In the genomic region with DNA sequence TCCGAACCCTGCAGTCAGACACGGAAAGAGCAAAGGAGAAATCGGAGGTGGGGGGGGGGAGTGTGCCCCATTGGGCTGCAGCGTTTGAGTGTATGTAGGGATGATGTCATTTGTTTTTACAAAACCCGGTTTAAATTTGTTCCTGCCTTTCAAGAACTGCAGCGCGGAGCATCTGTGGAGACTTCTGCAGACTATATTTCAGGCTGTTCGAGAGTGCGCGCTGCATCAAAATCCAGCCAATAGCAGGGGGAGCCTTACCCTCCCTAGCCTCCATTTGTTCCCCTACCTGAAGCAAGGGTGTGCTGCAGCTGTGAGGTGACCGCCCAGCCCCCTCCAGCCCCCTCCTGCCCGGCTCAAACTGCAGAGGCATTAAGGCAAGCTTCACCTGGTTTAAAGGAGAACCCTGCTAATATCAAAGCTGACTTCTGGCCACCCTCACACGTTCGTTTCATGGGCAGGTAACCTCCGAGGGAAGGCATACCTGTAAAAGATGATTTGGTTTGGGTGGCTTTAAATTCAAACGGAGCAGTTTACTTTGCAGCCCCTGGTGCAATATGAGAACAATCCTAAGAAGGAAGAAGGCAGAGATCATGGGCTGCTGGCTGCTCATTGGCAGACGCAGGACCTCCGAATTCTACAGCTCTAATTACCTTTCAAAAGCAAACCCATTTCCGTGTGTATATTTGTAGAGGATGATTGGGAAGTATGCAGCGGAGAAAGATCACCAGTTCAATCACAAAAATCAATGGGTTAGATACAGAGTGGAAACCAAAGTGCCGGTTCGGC, we compare ENCODE assay signal across 8 mouse cellular contexts.
DNase-seq lines count a peak whose midpoint lies in the region; ATAC-seq lines count a peak whose summit lies in the region.

No protein-coding gene starts in this region.

- intact Hi-C loops in heart, postnatal 10 days (cut with DNase I) = no loop called here

- H3K4me3 ChIP-seq in heart, embryonic 15.5 days = peak overlapping the region; percentile 43
- H3K4me3 ChIP-seq in intestine, embryonic 14.5 days (ENCODE audit: low read depth, low read length) = peak overlapping the region; percentile 36
- peak overlapping the region; percentile 38 for H3K4me3 ChIP-seq in limb, embryonic 15.5 days

- H3K27me3 ChIP-seq in heart, embryonic 15.5 days = no peaks in the 10 kb centered on the region
- peaks cover 3% of the 10 kb centered on the region; the same call in 1 of the 2 replicates for H3K27me3 ChIP-seq in intestine, embryonic 14.5 days (replicated peaks; ENCODE audit: control insufficient read depth, insufficient read depth, low read length)
- H3K27me3 ChIP-seq in limb, embryonic 15.5 days = no peaks in the 10 kb centered on the region

- 13% methylated on average over 22 of the region's 22 CpGs for WGBS in heart, embryonic 15.5 days
- WGBS in intestine, embryonic 14.5 days = 10% methylated on average over 22 of the region's 22 CpGs
- 8% methylated on average over 22 of the region's 22 CpGs for WGBS in limb, embryonic 15.5 days

- 0 out of 2 replicates have a peak, but pooled peaks cover 3% of the 10 kb centered on the region for H3K4me1 ChIP-seq in heart, embryonic 15.5 days (replicated peaks)
- H3K4me1 ChIP-seq in intestine, embryonic 14.5 days (replicated peaks; ENCODE audit: control insufficient read depth, insufficient read depth, low read length) = 0 out of 2 replicates have a peak, but pooled peaks cover 7% of the 10 kb centered on the region
- peaks cover 6% of the 10 kb centered on the region for H3K4me1 ChIP-seq in limb, embryonic 15.5 days

- H3K9me3 ChIP-seq in heart, embryonic 15.5 days (replicated peaks) = no peaks in the 10 kb centered on the region
- no peaks in the 10 kb centered on the region for H3K9me3 ChIP-seq in intestine, embryonic 14.5 days (ENCODE audit: control insufficient read depth, low read length)
- no peaks in the 10 kb centered on the region for H3K9me3 ChIP-seq in limb, embryonic 15.5 days

- peak overlapping the region; percentile 67 for H3K4me2 ChIP-seq in heart, embryonic 15.5 days
- H3K4me2 ChIP-seq in intestine, embryonic 14.5 days (ENCODE audit: low read length) = peak overlapping the region; percentile 79
- peak overlapping the region; percentile 77 for H3K4me2 ChIP-seq in limb, embryonic 15.5 days

- no peaks in the 10 kb centered on the region for H3K36me3 ChIP-seq in heart, embryonic 15.5 days
- H3K36me3 ChIP-seq in intestine, embryonic 14.5 days (ENCODE audit: control insufficient read depth, insufficient read depth, low read length) = no peaks in the 10 kb centered on the region
- H3K36me3 ChIP-seq in limb, embryonic 15.5 days = no peaks in the 10 kb centered on the region

- no peak overlapping the region for H3K27ac ChIP-seq in heart, embryonic 15.5 days
- no peak overlapping the region for H3K27ac ChIP-seq in intestine, embryonic 14.5 days (ENCODE audit: low read depth)
- no peak overlapping the region for H3K27ac ChIP-seq in limb, embryonic 15.5 days

- H3K9ac ChIP-seq in heart, embryonic 15.5 days = peak overlapping the region; percentile 30; the same call in 1 of the 2 replicates
- peak overlapping the region; percentile 11; the same call in 1 of the 2 replicates for H3K9ac ChIP-seq in intestine, embryonic 14.5 days (ENCODE audit: low read length)
- no peak overlapping the region for H3K9ac ChIP-seq in limb, embryonic 15.5 days

- DNase-seq in heart, postnatal 10 days = no peak
- peak; percentile 65 for DNase-seq in embryo, embryonic 11 days
- DNase-seq in intestine, embryonic 14.5 days (ENCODE audit: low spot score) = no peak
- peak; percentile 39 to 41 for DNase-seq in right cerebral cortex, adult 2 months (ENCODE audit: low spot score in 2 of 2)
- no peak for DNase-seq in adrenal gland, postnatal 4 days (ENCODE audit: low spot score in 2 of 2)

- ATAC-seq in heart, embryonic 15.5 days (replicated peaks; ENCODE audit: insufficient number of reproducible peaks, insufficient read depth, low FRiP score, low read depth) = no peak; the same call in 1 of the 2 replicates
- peak; percentile 74; the same call in 1 of the 2 replicates for ATAC-seq in intestine, embryonic 14.5 days (replicated peaks; ENCODE audit: low FRiP score, low TSS enrichment, low read depth)
- no peak; the same call in 1 of the 2 replicates for ATAC-seq in limb, embryonic 15.5 days (ENCODE audit: insufficient number of reproducible peaks, low FRiP score, low TSS enrichment, low read depth)
- no peak for ATAC-seq in erythroid progenitor cell, adult 5-6 weeks (replicated peaks; ENCODE audit: low FRiP score, poor library complexity, severe bottlenecking)

Comparison
In these comparisons a context has a peak if more than half of its experiments do, and no peak if none do; other contexts are left out.
1. DNase-seq: peak in embryo, embryonic 11 days (single experiment) and right cerebral cortex, adult 2 months (2 of 2); none in heart, postnatal 10 days (0 of 2), intestine, embryonic 14.5 days (single experiment) and adrenal gland, postnatal 4 days (0 of 2).
2. Peak in every context shown above with its lines, with median percentiles within 50 percentile points of each other: H3K4me2 ChIP-seq and H3K4me3 ChIP-seq.